Mouse (Mus musculus): Measurements from ENCODE around the gene Tada1. TPM values are rescaled to one million over a fixed set of nuclear protein-coding genes. Genes with fewer than 3 reads are reported as not detected.
A peak's percentile ranks its signal among the peaks of the same experiment; 100 is the strongest.

The Tada1 gene
- 15.9 and 16.9 TPM in 2 replicates for polyA plus RNA-seq (2012; rRNA removed)

DNA sequence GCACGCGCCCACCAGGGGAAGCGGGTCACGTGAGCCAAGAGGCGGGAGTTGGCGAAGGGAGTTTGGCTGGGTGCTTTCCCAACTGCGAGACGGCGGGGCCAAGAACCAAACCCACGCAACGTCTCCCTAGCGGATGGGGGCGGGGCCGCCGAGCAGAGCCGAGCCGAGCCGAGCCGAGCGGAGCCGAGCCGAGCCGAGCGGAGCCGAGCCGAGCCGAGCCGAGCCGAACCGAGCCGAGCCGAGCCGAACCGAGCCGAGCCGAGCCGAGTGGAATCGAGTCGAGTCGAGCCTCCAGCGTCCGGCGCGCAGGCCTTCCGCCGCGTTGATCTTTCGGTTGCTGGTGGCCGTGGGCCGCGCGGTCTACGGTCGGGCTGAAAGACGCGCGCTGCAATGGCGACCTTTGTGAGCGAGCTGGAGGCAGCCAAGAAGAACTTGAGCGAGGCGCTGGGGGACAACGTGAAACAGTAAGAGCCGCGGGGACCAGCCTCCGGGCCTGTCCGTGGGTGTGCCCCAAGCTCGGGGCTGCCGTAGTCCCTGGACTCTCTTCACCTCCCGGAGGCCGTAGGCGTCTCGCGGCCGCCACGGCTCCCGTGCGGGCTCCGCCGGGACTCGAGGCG is at the start of gene Tada1:
TSS of gene Tada1 (plus strand) at position 85 of the 617 bp plus-strand sequence.
- no peaks in the 10 kb centered on the region for H3K27me3 ChIP-seq (replicated peaks; ENCODE audit: control insufficient read depth, insufficient read depth, low read length)
- peak within 1 kb of the TSS; percentile 92 for H3K27ac ChIP-seq (ENCODE audit: insufficient read depth, low read depth, low read length)
- DNase-seq, result peak; percentile 97
- TF ChIP-seq CTCF (conservative IDR thresholded peaks at IDR 0.05; ENCODE audit: insufficient read depth, insufficient read length, low read depth, low read length) (no peak), POLR2A (IDR thresholded peaks at IDR 0.05; ENCODE audit: low read depth, low read length) (no peak)
- H3K36me3 ChIP-seq (ENCODE audit: control insufficient read depth, insufficient read depth, low read length), result no peaks in the 10 kb centered on the region
- under 1% methylated on average over 81 of the region's 81 CpGs for WGBS
- peaks cover 10% of the 10 kb centered on the region; the same call in 1 of the 2 replicates for H3K4me1 ChIP-seq (ENCODE audit: control insufficient read depth, insufficient read depth, low read length)
- H3K4me3 ChIP-seq (ENCODE audit: insufficient read depth, low read depth, low read length), result peak within 1 kb of the TSS; percentile 82

DNA sequence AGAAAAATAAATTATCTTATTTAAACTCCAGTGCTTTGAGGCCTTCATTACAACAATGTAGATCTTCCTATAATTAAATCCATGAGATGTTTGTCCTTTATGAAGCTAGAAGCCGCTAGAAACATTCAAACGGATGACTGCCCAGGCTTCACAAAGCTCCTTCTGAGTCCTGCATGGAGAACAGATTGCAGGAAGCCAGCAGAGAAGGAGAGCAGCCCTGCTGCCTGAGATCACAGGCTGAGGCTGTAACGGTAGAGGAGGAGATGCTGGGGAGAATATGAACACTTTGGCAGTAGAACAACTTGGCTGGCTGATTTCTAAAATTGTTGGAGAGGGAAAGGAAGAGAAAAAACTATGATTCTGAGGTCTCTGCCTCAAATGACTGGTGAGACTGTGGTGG is 48.1 kb upstream of the Tada1 start:
- H3K36me3 ChIP-seq (ENCODE audit: control insufficient read depth, insufficient read depth, low read length), result no peaks in the 10 kb centered on the region

DNA sequence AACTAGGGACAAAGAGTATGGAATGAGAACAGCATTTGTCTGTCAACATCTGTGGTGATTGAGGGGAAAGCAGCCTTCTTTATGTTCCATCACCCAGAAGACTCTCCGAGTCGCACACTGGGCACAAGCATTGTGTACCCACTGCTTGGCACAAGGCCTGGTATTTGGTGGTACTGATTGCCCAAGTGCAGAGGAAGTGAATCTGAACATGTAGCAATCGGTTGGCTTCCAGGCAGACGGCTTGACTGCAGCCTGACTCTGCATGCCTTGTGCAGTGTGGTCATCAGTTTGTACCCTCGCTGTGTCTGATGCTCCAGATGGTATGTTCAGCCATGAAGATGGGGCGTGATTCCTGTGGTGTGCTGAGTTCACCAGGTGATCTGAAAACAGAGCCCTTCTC is 39.8 kb upstream of the Tada1 start:
- H3K36me3 ChIP-seq (ENCODE audit: control insufficient read depth, insufficient read depth, low read length), result no peaks in the 10 kb centered on the region

More for the DNA sequence above, 48.1 kb upstream of the Tada1 start:
- Histone ChIP-seq H3K27me3 (replicated peaks; ENCODE audit: control insufficient read depth, insufficient read depth, low read length) (no peaks in the 10 kb centered on the region), H3K4me1 (ENCODE audit: control insufficient read depth, insufficient read depth, low read length) (no peaks in the 10 kb centered on the region), H3K4me3 (ENCODE audit: insufficient read depth, low read depth, low read length) (no peak overlapping the region), H3K27ac (ENCODE audit: insufficient read depth, low read depth, low read length) (no peak overlapping the region)
- 35% methylated on average over 3 of the region's 3 CpGs for WGBS
- no peak for DNase-seq
- TF ChIP-seq POLR2A (IDR thresholded peaks at IDR 0.05; ENCODE audit: low read depth, low read length), result no peak
- no peak for TF ChIP-seq CTCF (conservative IDR thresholded peaks at IDR 0.05; ENCODE audit: insufficient read depth, insufficient read length, low read depth, low read length)

DNA sequence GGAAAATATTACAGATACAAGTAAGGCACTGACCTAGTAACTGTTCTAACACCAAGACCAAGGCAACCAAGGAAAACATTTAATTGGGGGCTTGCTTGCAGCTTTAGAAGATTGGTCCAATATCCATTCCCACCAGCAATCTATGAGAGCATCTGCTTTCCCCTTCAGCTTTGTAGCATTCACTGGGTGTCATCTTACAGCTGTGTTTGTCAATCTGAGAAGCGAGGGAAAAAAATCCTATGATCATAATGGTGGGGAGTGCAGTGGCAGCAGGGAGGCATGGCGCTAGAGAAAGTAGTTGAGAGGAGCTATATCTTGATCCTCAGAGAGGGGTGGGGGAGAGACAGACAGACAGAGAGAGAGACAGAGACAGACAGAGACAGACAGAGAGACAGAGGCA is 36.8 kb upstream of the Tada1 start:
- Histone ChIP-seq H3K36me3 (ENCODE audit: control insufficient read depth, insufficient read depth, low read length) (no peaks in the 10 kb centered on the region), H3K4me1 (ENCODE audit: control insufficient read depth, insufficient read depth, low read length) (no peaks in the 10 kb centered on the region), H3K27ac (ENCODE audit: insufficient read depth, low read depth, low read length) (no peak overlapping the region), H3K4me3 (ENCODE audit: insufficient read depth, low read depth, low read length) (no peak overlapping the region), H3K27me3 (replicated peaks; ENCODE audit: control insufficient read depth, insufficient read depth, low read length) (no peaks in the 10 kb centered on the region)
- no peak for TF ChIP-seq CTCF (conservative IDR thresholded peaks at IDR 0.05; ENCODE audit: insufficient read depth, insufficient read length, low read depth, low read length)
- no peak for TF ChIP-seq POLR2A (IDR thresholded peaks at IDR 0.05; ENCODE audit: low read depth, low read length)
- no peak for DNase-seq
- WGBS, result 59% methylated on average over 2 of the region's 2 CpGs

More for the DNA sequence above, 39.8 kb upstream of the Tada1 start:
- 87% methylated on average over 6 of the region's 6 CpGs for WGBS
- peak; percentile 3 for DNase-seq
- H3K4me3 ChIP-seq (ENCODE audit: insufficient read depth, low read depth, low read length), result no peak overlapping the region
- no peak overlapping the region for H3K27ac ChIP-seq (ENCODE audit: insufficient read depth, low read depth, low read length)
- H3K4me1 ChIP-seq (ENCODE audit: control insufficient read depth, insufficient read depth, low read length), result no peaks in the 10 kb centered on the region
- TF ChIP-seq CTCF (conservative IDR thresholded peaks at IDR 0.05; ENCODE audit: insufficient read depth, insufficient read length, low read depth, low read length), result no peak
- no peak for TF ChIP-seq POLR2A (IDR thresholded peaks at IDR 0.05; ENCODE audit: low read depth, low read length)
- no peaks in the 10 kb centered on the region for H3K27me3 ChIP-seq (replicated peaks; ENCODE audit: control insufficient read depth, insufficient read depth, low read length)

DNA sequence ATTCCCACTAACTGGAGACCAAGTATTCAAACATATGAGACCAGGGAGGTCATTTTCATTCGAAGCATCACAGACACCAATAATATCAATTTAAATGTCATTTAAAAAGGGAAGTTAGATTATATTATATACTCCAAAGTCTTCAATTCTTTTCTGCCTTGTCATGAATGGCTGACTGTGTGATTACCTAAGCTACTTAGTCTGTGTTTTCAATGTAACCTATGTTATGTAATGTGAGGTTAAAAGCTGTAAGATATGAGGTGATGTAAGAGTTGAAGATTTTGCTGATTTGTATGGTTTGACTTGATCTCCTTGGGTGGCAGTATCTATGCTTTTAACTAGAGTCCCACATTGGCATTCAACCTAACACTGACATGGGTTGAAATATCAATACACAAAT is 36.4 kb upstream of the Tada1 start:
- DNase-seq, result no peak
- Histone ChIP-seq H3K4me3 (ENCODE audit: insufficient read depth, low read depth, low read length) (no peak overlapping the region), H3K36me3 (ENCODE audit: control insufficient read depth, insufficient read depth, low read length) (no peaks in the 10 kb centered on the region), H3K27ac (ENCODE audit: insufficient read depth, low read depth, low read length) (no peak overlapping the region), H3K27me3 (replicated peaks; ENCODE audit: control insufficient read depth, insufficient read depth, low read length) (no peaks in the 10 kb centered on the region), H3K4me1 (ENCODE audit: control insufficient read depth, insufficient read depth, low read length) (no peaks in the 10 kb centered on the region)
- no peak for TF ChIP-seq POLR2A (IDR thresholded peaks at IDR 0.05; ENCODE audit: low read depth, low read length)
- no peak for TF ChIP-seq CTCF (conservative IDR thresholded peaks at IDR 0.05; ENCODE audit: insufficient read depth, insufficient read length, low read depth, low read length)
- 82% methylated on average over 1 of the region's 1 CpGs for WGBS

DNA sequence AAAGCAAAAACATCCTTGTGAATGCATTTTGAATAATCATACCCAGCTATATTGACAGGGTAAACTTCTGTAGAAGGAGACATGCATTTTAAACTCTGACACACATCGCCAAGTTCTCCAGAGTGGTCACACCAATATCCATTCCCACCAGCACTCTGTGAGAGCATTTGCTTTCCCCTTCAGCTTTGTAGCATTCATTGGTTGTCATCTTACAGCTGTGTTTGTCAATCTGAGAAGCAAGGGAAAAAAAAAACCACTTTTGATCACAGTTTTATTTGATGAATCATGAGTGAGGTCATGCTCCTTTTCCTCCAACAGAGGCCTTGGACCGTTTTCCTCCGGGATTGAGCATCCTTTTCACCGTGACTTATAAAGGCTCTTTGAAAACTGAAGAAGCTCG is 35.3 kb upstream of the Tada1 start:
- H3K4me1 ChIP-seq (ENCODE audit: control insufficient read depth, insufficient read depth, low read length), result no peaks in the 10 kb centered on the region
- H3K4me3 ChIP-seq (ENCODE audit: insufficient read depth, low read depth, low read length), result no peak overlapping the region
- no peak for DNase-seq
- no peaks in the 10 kb centered on the region for H3K36me3 ChIP-seq (ENCODE audit: control insufficient read depth, insufficient read depth, low read length)
- H3K27ac ChIP-seq (ENCODE audit: insufficient read depth, low read depth, low read length), result no peak overlapping the region
- WGBS, result 56% methylated on average over 5 of the region's 5 CpGs
- no peaks in the 10 kb centered on the region for H3K27me3 ChIP-seq (replicated peaks; ENCODE audit: control insufficient read depth, insufficient read depth, low read length)
- TF ChIP-seq CTCF (conservative IDR thresholded peaks at IDR 0.05; ENCODE audit: insufficient read depth, insufficient read length, low read depth, low read length) (no peak), POLR2A (IDR thresholded peaks at IDR 0.05; ENCODE audit: low read depth, low read length) (no peak)

DNA sequence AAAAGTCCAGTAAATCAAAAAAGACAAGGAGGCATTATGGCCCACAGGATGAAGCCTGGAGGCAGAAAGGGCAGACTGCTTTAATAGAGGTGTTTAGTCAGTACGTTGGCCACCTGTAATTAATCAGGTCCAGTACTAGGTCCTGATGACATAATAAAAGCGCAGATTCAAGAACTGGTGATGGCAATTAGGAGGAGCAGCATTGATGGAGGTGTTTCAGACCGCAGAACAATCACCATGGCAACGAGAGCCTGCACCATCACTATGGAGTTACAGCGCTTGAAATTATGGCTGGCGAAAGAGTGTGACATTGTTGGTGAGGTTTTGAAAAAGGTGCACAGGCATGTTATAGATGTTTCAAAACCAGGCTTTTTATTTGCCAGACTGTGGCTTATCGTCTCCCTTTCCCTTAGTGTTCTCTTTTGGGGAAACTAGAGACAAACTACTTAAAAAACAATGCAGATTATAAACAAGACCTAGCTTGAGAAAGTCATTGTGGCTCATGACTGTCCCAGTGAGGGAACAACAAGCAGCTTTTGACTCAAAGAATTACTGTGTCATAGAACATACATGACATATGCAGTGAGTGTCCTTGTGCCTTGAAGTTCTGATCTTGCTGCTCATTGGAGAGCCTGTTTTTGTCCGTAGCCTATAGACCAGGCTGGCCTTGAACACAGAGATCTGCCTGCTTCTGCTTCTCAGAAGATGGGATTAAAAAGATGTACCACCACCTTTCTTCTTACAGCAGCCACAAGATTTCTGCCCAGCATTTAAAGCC is 34.4 kb upstream of the Tada1 start:
- Histone ChIP-seq H3K4me3 (ENCODE audit: insufficient read depth, low read depth, low read length) (no peak overlapping the region), H3K27ac (ENCODE audit: insufficient read depth, low read depth, low read length) (no peak overlapping the region), H3K4me1 (ENCODE audit: control insufficient read depth, insufficient read depth, low read length) (no peaks in the 10 kb centered on the region), H3K27me3 (replicated peaks; ENCODE audit: control insufficient read depth, insufficient read depth, low read length) (no peaks in the 10 kb centered on the region), H3K36me3 (ENCODE audit: control insufficient read depth, insufficient read depth, low read length) (no peaks in the 10 kb centered on the region)
- no peak for TF ChIP-seq POLR2A (IDR thresholded peaks at IDR 0.05; ENCODE audit: low read depth, low read length)
- TF ChIP-seq CTCF (conservative IDR thresholded peaks at IDR 0.05; ENCODE audit: insufficient read depth, insufficient read length, low read depth, low read length), result no peak
- no peak for DNase-seq
- 79% methylated on average over 8 of the region's 8 CpGs for WGBS

Data from kidney, adult 2 months (tissue).